Mouse (Mus musculus): ENCODE results near the gene Ankrd39.
"Not testable (repeated sequence)": the region's sequence is repeated elsewhere in the genome, so short reads cannot be mapped to it uniquely, and the experiment has no call there.

Gene Ankrd39

DNA sequence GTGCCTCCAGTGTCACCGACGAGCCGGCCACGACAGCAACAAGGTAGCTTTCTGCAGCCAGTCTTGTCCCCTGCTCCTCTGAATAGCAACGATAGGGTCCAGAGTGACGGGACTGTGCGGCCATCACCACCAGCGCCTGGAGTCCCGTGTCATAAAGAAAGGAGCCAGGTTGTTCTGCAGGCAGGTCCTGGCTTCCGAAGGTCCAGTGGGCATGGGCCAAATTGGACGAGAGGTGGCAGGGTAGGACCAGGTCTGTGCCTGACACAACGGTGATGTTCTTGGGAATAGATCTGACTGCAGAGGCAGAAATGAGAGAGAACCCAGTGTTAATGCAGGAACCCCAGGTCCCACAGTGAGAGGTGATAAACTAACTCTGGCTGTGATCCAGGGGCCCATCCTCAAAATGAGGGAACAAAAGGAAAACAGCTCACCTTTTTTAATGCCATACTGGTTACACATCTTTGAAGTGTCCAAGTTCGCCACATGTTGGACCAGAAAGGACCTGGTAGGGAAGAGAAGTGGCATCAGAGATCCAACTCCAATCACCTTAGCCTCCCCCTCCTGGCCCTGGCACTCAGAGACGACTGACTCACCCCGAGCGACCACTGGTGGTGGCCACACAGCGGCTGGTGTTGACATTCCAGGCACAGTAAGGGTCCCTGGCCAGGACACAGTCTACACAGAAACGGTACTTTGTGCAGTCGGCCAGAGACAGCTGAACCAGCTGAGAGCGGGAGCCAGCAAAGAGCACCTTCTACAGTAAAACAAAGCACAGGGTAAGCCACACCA is 3.0 kb upstream of the Ankrd39 start:
- DNase-seq, result no peak

DNA sequence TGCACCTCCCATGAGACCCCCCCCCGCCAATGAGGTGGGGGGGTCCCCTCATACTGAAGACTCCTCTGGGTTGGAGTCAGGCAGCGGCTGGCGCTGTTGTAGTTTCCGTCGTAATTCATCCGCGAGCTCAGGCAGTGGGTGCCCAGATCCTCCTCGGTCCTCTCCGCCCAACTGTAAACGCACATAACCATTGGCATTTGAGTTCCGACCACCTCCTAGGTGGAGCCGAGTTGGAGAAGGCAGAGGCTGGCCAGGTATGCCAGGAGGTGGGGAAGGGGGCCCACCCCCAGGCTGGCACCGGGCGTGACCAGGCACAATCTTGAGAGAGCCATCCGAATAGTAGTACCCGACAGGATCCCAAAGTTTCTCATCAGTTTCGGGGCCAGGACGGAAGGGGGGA is 2.2 kb upstream of the Ankrd39 start:
- no peak for DNase-seq

DNA sequence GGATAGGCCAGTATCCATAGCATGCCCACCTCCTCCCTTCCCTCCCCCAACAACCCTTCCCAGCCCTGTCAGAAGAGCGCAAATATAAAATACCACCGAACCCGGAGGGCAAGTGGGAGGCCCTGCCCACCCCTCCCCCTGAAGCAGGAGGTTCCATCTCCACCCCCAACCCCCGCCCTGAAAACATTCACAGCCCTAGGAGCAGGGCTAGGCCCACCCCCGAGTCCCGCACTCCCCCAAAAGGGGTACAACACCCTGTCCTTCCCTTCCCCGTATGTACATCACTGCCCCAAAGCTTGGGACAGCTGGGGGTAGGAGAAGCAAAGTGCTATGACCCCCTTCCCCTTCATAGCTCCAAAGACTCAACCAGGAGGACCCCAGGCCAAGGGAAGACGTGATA is 1.5 kb upstream of the Ankrd39 start:
- DNase-seq, result no peak

DNA sequence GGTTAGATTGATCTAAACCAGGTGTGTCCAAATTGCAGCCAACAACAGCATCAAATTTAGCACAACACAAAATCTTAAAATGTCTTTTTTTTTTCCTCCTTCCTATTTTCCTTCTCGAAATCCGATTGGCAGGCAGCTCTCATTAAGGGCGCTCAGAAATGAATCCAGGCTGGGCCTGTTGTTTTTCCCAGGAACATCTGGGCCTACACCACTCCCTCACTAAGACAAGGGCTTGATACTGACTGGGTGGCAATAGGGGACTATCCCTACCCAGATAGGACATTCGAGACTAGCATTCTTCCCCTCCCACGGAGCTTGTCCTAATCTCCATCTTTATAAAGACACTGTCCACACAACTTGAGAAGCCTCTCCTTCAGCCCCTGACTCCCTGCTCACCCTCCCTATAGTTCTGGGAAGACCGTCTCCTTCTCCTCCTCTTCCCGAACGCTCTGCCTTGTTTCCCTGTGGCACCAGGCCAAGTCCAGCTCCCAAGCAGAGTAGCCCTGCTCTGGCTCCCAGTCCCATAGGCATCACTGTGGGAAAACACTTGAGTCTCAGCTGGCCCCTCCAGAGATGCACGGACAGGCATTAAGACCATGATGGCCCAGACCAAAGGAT is 845 bp upstream of the Ankrd39 start:
- no peak for DNase-seq

DNA sequence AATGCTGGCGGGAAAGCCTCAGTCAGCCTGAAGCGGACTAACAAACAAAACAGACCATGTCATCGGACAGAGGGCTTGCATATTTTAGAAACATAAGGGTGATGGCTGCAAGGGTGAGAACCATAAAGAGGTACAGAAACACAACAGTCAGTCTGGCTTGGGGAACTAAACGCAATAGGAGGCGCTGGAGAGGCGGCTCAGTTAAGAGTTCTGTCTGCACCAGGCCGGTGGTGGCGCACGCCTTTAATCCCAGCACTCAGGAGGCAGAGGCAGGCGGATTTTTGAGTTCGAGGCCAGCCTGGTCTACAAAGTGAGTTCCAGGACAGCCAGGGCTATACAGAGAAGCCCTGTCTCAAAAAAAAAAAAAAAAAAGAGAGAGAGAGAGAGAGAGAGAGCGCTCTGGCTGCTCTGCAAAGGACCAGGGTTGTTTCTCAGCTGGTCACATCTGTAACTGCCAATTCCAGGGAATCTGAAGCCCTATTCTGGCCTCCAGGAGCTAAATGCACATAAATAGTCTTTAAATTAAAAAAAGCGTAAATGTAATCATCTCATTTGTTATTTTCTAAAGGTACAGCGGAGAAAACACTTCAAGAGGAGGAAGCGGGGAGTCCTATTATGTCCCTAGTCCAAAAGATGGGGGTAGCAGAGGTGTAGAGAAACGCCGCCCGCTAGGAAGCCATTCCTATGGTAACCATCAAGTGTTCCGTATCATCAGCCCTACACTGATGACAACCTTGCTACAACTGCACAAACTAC is 1.2 kb downstream of the Ankrd39 start:
- DNase-seq, result no peak

DNA sequence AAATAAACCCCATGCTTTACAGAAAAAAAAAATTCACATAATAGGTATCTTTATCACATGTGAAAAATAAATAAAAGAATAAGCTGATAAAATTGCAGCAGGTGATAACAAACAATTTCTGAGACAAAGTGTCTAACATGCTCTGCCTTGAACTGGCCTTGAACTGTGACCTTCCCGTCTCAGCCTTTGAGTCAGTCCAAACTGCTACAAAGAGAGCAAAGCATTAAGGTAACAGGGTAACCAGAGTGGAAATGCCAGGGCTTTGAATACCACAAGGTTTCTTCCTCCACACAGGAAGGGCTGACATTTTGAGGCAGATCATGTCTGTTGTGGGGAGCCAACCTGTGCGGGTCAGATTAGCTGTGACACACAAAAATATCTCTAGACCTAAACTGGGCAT is 1.9 kb downstream of the Ankrd39 start:
- no peak for DNase-seq

DNA sequence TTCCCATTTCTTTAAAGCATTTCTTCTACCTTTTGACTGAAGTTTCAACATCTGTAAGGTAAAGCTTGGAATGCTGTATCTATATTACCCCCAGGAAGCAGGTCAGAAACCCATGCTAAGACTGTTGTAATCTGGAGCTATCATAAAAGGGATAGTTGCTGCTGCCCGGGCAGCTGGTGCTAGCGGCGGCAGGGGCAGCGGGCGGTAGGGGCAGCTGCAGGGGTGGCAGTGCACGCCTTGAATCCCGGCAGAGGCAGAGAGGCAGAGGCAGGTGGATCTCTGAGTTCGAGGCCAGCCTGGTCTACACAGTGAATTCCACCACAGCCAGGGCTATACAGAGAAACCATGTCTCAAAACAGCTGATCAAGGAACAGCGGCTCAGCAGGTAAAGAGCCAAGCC is 4.3 kb downstream of the Ankrd39 start:
- DNase-seq, result no peak

DNA sequence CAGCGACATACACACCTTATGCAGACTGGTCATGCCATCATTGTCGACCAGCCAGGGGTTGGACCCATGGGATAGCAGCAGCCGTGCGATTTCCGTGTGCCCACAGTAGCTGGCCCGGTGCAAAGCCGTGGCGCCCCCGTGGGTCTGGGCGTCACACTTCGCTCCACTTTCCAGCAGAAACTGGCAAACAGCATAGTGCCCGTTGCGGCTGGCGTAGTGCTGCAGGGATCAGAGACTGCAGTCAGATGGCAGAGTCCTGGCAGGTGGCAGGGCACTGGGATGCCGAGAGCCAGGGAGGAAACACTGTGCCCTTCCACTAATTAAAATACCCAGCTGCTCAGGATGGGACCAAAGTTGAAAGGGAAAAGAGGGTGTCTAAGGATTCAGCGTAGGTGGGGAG is 5.4 kb downstream of the Ankrd39 start:
- DNase-seq, result no peak

DNA sequence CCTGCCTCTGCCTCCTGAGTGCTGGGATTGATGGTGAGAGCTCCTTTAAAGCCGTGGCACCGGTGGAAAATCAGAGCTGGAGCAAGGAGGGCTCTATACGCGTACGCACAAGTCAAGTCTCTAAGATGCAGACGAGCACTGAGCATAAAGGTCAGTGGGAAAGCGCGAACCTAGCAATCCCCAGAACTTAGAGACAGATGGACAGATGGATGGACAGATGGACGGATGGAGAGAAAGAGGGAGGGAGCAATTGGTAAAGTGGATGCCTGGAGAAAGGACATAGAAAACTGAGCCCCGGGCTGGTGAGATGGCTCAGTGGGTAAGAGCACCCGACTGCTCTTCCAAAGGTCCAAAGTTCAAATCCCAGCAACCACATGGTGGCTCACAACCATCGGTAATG is 6.4 kb downstream of the Ankrd39 start:
- DNase-seq, result no peak

DNA sequence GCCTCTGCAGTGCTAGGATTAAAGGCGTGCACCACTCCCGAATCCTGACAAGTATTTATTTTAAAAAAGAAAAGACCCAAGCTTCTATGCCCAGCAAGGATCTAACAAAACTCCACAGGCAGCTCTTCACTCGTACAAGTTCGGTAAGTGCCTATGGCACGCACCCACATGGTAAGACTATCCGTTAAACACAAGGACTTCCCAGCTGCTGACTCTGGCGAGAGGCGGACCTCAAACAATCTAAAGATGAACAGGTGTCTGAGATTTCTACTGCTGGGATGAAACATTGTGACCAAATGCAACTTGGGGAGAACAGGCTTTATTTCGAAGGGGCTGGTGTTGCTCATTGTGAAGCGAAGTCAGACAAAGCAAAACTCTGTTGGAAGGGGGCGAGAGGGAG is 7.1 kb downstream of the Ankrd39 start:
- DNase-seq, result no peak

DNA sequence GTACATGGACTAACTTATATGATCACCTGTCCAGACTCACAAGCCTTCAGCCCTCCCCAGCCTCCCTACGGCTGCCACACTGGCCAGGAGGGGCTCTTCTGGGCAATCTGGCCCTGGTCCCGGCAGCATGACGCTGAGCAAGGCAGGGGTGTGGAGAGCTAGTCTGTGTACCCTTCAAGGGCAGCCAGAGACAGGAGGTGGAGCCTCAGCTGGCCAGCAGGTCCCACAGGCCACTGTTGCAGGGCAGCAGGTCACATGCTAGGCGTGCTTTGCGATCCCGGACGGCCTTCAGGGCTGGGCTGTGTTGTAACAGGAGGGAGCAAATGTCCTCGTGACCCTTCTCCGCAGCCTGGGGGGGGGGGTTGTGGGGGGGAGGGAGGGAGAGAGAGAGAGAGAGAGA is 8.1 kb downstream of the Ankrd39 start, which contains the start of gene Gm42417:
TSS of gene Gm42417 (minus strand) at position 244 of the 400 bp plus-strand sequence.
- DNase-seq, result no peak

DNA sequence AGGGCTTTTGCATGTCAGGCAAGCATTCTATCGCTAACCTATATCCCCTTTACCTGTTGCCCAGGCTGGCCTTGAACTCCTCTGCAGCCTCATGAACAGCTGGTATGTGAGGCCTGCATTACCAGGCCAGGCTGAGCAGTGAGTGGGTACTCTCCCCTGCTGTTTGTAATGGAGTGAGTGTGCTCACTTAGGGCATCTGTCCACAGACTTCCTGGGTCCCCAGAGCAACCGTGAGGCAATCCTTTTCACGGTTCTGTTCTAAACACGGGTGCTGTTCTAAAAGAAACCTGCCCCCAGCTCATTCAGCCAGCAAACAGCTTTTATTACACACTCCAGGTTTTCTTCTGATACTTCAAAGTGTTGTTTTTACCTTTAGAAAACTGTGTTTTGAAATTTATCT is 8.5 kb downstream of the Ankrd39 start:
- DNase-seq, result no peak

DNA sequence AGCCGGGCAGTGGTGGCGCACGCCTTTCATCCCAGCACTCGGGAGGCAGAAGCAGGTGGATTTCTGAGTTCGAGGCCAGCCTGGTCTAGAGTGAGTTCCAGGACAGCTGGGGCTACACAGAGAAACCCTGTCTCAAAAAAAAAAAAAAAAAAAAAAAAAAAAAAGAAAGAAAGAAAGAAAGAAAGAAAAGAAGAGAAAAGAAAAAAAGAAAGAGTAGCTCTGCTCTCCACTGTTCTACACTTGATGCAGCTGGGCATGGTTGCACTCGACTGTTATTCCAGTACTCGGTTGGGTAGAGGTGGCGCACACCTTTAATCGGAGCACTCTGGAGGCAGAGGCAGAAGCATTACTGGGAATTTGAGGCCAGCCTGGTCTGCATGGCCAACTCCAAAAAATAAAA is 10.5 kb downstream of the Ankrd39 start, which contains the start of gene Ankrd23:
TSS of gene Ankrd23 (minus strand) at position 101 of the 400 bp plus-strand sequence.
- DNase-seq, result not testable (repeated sequence)

DNA sequence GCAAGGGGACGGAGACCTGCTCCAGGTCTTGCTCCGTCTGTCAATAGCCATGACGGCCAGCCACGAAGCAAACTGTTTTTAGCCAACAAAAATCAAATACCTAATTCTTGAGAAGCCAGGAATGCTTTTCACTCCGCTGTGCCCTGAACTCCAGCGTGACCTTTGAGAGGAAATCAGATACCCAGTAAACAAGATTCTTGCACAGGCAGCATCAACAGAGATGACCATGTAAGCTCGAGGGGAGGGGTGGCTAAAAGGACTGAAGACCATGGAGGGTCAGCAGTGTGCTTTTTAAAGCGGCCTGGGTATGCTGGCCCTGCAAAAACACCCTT is 10.9 kb downstream of the Ankrd39 start:
- no peak for DNase-seq

DNA sequence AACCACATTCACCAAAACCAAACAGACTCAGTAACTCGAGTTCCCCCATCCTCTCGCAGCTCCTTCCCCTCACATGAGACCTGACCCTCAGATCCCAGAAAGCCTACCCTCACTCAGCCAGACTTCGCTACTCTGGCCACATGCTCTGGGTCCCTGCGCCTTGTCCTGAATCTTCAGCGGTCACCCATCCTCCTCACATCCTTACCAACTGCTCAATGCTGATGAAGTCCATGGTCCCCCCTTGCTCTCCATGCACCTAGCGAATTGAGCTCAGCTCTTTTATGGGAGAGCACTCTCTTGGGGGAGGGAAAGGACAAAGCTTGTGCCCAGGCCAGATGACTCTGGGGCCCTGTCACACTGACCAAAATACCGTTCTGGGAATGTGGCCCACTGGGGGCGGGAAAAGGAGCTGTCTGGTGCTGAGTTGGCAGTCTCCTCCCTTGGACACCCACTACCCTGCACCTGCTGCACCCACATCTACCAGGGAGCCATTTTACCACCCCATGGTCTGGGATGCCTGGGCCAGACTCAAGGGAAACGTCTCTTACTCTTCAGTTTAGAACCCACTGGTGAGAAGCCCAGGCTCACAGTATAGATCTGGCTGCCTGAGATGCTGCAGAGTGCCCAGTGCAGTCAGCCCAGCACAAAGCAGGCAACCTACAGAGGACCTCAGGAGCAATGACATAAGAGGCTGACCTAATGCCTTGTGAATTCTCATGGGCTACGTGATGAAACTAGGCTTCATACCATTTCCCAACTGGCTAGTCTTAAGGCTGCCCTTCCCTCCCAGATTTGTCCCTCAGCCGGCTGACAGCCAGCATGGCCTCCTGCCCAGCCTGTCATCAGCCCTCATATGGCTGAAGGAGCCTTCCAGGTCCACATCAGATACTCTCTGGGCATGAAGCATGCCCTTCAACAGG is 11.5 kb downstream of the Ankrd39 start:
- DNase-seq, result no peak

DNA sequence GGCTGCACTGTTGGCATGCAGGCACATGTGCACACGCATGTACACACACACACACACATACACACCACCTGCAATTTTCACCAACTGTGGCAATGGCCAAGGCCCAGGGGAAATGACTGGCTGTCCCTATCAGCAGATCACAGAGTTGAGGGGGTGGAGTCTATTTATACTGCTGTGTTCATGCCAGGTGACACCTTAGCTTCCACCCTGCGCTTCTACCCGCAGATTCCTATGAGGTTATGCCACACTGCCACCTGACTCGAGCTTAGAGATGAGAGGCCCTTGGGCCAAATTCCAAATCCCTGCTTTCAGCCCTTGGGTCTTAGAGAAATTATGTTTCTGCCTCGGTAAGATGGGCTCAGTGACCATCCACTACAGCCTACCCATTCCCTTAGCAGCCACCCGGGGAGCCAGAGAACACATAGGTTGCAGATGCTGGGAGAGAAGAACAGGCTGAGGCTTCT is 12.6 kb downstream of the Ankrd39 start:
- DNase-seq, result no peak

DNA sequence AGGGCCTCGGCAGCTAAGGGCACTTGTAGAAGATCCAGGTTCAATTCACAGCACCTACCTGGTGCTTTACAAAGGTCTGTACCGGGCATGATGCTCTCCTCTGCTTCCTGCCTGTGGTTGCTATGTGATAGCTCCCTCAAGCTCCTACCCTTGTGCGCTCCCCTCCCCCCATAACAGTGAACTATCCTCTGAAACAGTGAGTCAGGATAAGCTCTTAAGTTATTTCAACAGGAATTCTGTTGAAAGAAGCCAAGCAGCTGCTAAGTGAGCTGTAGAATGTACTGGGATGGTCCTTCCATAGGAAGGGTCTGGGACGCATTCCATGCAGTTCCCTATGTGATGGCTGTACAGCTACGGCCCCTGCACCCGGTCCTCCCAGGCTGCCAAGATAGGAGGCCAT is 13.7 kb downstream of the Ankrd39 start:
- DNase-seq, result no peak

DNA sequence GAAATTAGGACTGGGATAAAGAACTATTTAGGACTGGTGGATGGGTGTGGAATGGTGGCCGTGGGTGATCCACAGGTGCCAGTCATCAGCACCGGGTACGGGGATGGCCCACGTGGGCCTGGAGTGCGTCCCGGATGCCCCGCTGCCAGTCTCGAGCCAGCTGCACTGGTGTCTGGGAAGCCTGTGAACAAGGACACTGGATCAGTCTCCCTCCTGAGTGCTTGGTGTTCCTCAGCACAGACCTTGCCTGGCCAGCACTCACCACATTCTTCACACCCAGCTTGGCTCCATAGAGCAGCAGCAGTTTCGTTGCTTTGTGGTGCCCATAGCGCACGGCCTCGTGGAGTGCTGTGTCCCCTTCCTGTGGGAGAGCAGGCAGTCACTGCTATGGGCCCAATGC is 15.8 kb downstream of the Ankrd39 start:
- DNase-seq, result no peak

DNA sequence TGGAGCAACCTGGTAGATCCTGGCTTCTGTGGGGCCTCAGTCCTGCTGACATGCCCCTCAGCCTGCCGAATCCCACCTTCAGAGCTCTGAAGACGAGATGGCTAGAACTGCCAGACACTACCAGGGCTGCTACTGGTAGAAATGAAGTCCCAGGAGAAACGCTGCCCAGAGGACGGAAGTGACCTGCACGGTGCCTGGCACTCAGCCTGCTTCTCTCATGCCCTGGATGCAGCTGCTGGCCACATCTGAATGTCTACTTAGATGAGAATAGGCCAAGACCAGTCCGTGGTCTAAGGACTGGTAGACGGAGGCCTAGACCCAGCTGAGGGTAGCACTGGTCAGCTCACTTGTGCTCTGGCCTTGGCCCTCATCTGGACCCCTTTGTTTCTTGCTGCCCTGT is 16.3 kb downstream of the Ankrd39 start:
- DNase-seq, result no peak

DNA sequence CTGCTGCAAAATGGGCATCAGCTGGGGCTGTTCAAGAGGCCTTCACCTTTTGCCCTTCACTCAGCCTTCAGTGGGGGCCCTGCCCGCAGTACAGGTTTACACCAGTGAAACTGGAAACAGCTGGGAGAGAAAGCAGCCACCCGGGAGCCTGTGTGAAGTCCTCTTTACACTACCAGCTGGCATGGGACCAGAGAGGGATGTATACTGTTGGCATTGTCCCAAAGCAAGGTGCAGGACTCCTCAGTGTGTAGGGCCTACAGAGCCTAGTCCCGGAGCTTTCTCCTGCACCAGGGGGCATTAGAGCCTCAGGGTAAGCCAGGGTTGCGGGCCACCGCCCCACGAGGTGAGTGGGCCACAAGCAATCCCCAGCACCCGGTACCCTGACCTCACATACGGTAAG is 16.8 kb downstream of the Ankrd39 start:
- DNase-seq, result no peak

DNA sequence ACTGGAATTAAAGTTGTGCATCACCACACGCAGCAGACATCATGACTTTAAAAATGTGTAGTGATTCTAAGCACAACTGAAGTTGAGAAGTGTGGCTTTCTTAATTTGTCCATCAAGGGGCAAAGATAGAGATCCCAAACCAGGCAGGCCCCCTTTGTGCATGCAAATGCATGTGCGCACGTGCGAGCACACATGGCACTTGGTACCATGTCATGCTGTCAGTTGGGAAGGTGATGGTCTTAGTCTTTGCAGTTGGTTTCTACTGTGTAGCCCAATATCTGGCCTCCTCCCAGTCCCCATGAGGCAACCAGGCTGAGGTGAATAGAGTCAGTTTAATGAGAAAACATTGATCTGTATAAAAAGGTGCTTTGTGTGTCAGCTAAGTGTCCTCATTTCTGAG is 17.4 kb downstream of the Ankrd39 start:
- no peak for DNase-seq

DNA sequence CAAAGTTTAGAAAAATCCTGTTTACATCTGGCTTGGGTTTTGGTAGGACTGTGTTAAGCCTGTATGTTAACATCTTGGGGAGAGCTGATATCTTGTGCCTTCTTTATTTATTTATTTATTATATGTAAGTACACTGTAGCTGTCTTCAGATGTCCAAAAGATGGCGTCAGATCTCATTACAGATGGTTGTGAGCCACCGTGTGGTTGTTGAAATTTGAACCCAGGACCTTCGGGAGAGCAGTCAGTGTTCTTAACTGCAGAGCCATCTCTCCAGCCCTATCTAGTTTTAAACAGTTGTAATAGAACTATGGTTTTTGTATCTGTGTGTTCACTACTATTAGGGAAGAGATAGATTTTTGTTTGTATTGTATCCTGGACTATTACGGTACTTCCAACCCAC is 18.0 kb downstream of the Ankrd39 start:
- DNase-seq, result no peak

DNA sequence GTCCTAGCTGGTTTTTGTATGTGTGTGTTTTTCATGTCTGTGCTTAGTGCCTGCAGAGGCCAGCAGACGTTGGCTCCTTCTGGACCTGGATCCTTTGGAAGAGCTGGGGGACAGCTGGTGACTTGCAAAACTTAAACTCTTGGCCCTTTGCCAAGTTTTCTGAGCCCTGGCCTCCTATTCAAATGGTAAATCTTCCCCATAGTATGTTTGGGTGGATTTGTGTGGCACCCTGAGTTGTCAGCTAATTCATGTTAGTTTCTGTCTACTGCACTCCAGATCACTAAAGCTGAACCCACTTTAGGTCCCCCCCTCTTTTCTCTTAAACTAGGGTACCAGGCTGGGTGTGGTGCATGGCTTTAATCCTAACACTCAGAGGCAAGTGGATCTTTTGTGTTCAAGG is 18.9 kb downstream of the Ankrd39 start:
- no peak for DNase-seq

Measured in right cerebral cortex, postnatal 25 days (tissue).